Comparison of ENCODE assay signal across 8 mouse cellular contexts in the genomic region with DNA sequence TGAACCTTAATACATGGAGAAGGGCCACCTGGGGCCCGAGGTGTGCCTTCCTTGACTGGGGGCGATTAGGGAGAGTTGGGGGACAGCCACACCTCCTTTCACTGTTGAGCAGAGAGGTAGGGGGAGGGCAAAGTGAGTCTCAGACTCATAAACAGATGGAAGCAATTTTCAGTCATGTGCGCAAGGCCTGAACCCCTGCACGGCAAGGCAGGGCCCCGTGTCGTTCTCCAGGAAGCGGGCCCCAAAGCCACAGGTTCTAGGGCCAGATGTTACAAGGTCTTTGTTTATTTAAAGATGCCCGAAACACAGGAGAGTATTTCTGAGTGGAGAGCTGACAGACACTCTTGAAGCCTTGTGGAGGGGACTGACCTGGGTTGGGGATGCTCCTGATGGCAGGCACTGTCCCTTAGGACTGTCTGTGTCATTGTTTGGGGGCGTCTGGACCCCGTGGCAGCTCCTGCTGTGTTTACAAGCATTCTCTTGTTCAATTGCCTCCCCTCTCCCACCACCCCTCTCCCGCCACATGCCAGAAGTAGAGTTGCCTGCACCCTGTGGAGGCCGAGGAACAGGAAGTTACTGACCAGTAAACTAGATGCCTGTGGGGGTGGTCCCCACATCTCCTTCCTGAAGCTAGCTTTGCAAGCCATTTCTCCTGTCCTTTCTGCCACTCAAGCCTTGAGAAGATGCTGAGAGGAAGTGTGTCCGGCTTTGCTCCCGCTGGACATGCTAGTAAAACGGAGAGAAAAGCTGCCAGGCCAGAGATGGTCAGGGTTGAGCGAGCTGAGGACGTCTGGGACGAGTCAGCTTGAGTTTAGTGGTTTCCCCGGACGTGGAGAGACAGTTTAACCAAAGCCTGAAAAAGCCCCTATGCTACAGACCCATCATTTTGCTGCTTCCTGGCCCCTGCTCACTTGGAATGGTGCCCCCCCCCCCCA.
DNase-seq lines count a peak whose midpoint lies in the region; ATAC-seq and TF ChIP-seq lines count a peak whose summit lies in the region.

No protein-coding gene starts in this region.

- H3K9me3 ChIP-seq in lung, postnatal 0 days (ENCODE audit: low read length) = no peaks in the 10 kb centered on the region
- H3K9me3 ChIP-seq in embryonic facial prominence, embryonic 12.5 days = no peaks in the 10 kb centered on the region
- no peaks in the 10 kb centered on the region for H3K9me3 ChIP-seq in limb, embryonic 15.5 days

- H3K4me1 ChIP-seq in lung, postnatal 0 days (ENCODE audit: insufficient read depth, low read depth, low read length) = peaks cover 22% of the 10 kb centered on the region
- peaks cover 64% of the 10 kb centered on the region for H3K4me1 ChIP-seq in embryonic facial prominence, embryonic 12.5 days
- peaks cover 59% of the 10 kb centered on the region for H3K4me1 ChIP-seq in limb, embryonic 15.5 days
- H3K4me1 ChIP-seq in thymus, adult 2 months (replicated peaks; ENCODE audit: control insufficient read depth, insufficient read depth, low read length) = peaks cover 54% of the 10 kb centered on the region

- no peak overlapping the region for H3K4me2 ChIP-seq in lung, postnatal 0 days (replicated peaks; ENCODE audit: low read depth, low read length)
- H3K4me2 ChIP-seq in embryonic facial prominence, embryonic 12.5 days (replicated peaks) = peak overlapping the region; percentile 30
- no peak overlapping the region for H3K4me2 ChIP-seq in limb, embryonic 15.5 days

- TF ChIP-seq POLR2A in thymus, adult 2 months (IDR thresholded peaks at IDR 0.05; ENCODE audit: control insufficient read depth, extremely low read depth, insufficient read depth, low read length, poor library complexity) = no peak

- peaks cover 3% of the 10 kb centered on the region; the same call in 1 of the 2 replicates for H3K36me3 ChIP-seq in lung, postnatal 0 days (ENCODE audit: insufficient read depth, low read length)
- H3K36me3 ChIP-seq in embryonic facial prominence, embryonic 12.5 days = peaks cover 35% of the 10 kb centered on the region
- peaks cover 36% of the 10 kb centered on the region for H3K36me3 ChIP-seq in limb, embryonic 15.5 days
- peaks cover 32% of the 10 kb centered on the region for H3K36me3 ChIP-seq in thymus, adult 2 months (ENCODE audit: control insufficient read depth, insufficient read depth, low read length)

- H3K9ac ChIP-seq in lung, postnatal 0 days (replicated peaks; ENCODE audit: low read depth) = no peak overlapping the region
- H3K9ac ChIP-seq in embryonic facial prominence, embryonic 12.5 days = no peak overlapping the region; the same call in 1 of the 2 replicates
- H3K9ac ChIP-seq in limb, embryonic 15.5 days = no peak overlapping the region

- ATAC-seq in lung, postnatal 0 days = no peak
- ATAC-seq in embryonic facial prominence, embryonic 12.5 days (ENCODE audit: insufficient number of reproducible peaks, insufficient read depth, low FRiP score, low TSS enrichment) = no peak
- ATAC-seq in limb, embryonic 15.5 days (ENCODE audit: insufficient number of reproducible peaks, low FRiP score, low TSS enrichment, low read depth) = no peak
- no peak for ATAC-seq in erythroid progenitor cell, adult 5-6 weeks (replicated peaks; ENCODE audit: low FRiP score, poor library complexity, severe bottlenecking)

- WGBS in lung, postnatal 0 days = 42% methylated on average over 20 of the region's 20 CpGs
- WGBS in embryonic facial prominence, embryonic 12.5 days = 15% methylated on average over 20 of the region's 20 CpGs
- WGBS in limb, embryonic 15.5 days = 18% methylated on average over 20 of the region's 20 CpGs
- 6% methylated on average over 20 of the region's 20 CpGs for WGBS in thymus, adult 2 months

- H3K4me3 ChIP-seq in lung, postnatal 0 days (ENCODE audit: low read depth, low read length) = no peak overlapping the region
- H3K4me3 ChIP-seq in embryonic facial prominence, embryonic 12.5 days = no peak overlapping the region
- H3K4me3 ChIP-seq in limb, embryonic 15.5 days = no peak overlapping the region
- H3K4me3 ChIP-seq in thymus, adult 2 months (ENCODE audit: control insufficient read depth, insufficient read depth, low read length) = peak overlapping the region; percentile 3; the same call in 1 of the 2 replicates

- DNase-seq in lung, postnatal 0 days (ENCODE audit: low spot score) = no peak
- DNase-seq in lung, adult 18-20 months = no peak
- peak; percentile 70 for DNase-seq in thymus, adult 2 months
- no peak for DNase-seq in testis, postnatal 14 days (ENCODE audit: low spot score)
- no peak for DNase-seq in left cerebral cortex, adult 8-10 months (ENCODE audit: low spot score in 2 of 2)

- TF ChIP-seq CTCF in lung, postnatal 0 days (IDR thresholded peaks at IDR 0.05) = no peak
- TF ChIP-seq CTCF in thymus, adult 2 months (IDR thresholded peaks at IDR 0.05; ENCODE audit: borderline replicate concordance, control insufficient read depth, extremely low read depth, insufficient read depth, low read length, poor library complexity) = no peak

- H3K27ac ChIP-seq in lung, postnatal 0 days (ENCODE audit: low read length) = peak overlapping the region; percentile 4; the same call in 1 of the 2 replicates
- H3K27ac ChIP-seq in embryonic facial prominence, embryonic 12.5 days = peak overlapping the region; percentile 93
- peak overlapping the region; percentile 82 for H3K27ac ChIP-seq in limb, embryonic 15.5 days
- peak overlapping the region; percentile 85 for H3K27ac ChIP-seq in thymus, adult 2 months (ENCODE audit: control insufficient read depth, insufficient read depth, low read length)

- no peak for TF ChIP-seq EP300 in lung, postnatal 0 days (IDR thresholded peaks at IDR 0.05)

- H3K27me3 ChIP-seq in lung, postnatal 0 days (replicated peaks; ENCODE audit: insufficient read depth, low read length) = no peaks in the 10 kb centered on the region
- H3K27me3 ChIP-seq in embryonic facial prominence, embryonic 12.5 days = no peaks in the 10 kb centered on the region
- H3K27me3 ChIP-seq in limb, embryonic 15.5 days = no peaks in the 10 kb centered on the region
- no peaks in the 10 kb centered on the region for H3K27me3 ChIP-seq in thymus, adult 2 months (ENCODE audit: control insufficient read depth, insufficient read depth, low read length)

Comparison
In these comparisons a context has a peak if more than half of its experiments do, and no peak if none do; other contexts are left out.
1. H3K27ac ChIP-seq: peak in every context shown above with its lines; median percentile 93 in embryonic facial prominence, embryonic 12.5 days; 85 in thymus, adult 2 months; 82 in limb, embryonic 15.5 days; 4 in lung, postnatal 0 days.